Mouse (Mus musculus) cerebellum, adult 2 months (tissue): ENCODE data around the gene Tefm.

Source experiments
- CTCF ChIP-seq: fragments of 200-500 bp; IDR thresholded peaks from 2 replicates; pipeline ENCODE4 v1.5.1; 2011; ENCODE audit warnings: low read depth, mild to moderate bottlenecking, control low read depth, low read length, moderate library complexity, borderline replicate concordance; ENCODE audit not compliant: insufficient read depth
- POLR2A ChIP-seq: fragments of 200-500 bp; IDR thresholded peaks from 2 replicates; pipeline ENCODE4 v1.6.1; 2011; ENCODE audit warnings: low read length, control low read depth, borderline replicate concordance; ENCODE audit not compliant: insufficient read depth

- TF ChIP-seq POLR2A: no peak
- TF ChIP-seq CTCF: no peak
Measured at GRCm38 (mm10) chr11:80178316-80178715, 36.3 kb upstream of the Tefm start.
